Mouse (Mus musculus): ENCODE results near the gene Slc1a6. TPM values are rescaled to one million over a fixed set of nuclear protein-coding genes. Genes with fewer than 3 reads are reported as not detected.

Slc1a6 gene
- polyA plus RNA-seq, 1 experiment from 2014 or later: 0.80 TPM

- 83% methylated on average over 2 of the region's 2 CpGs for WGBS
- H3K4me1 ChIP-seq (ENCODE audit: control insufficient read depth, insufficient read depth, low read length): no peaks in the 10 kb centered on the region
- ATAC-seq (ENCODE audit: insufficient read depth, low FRiP score, low TSS enrichment): no peak
Observed at GRCm38 (mm10) chr10:78852066-78852465, 71.8 kb downstream of the Slc1a6 start, which contains the start of gene Olfr1356. Gene Olfr1356 (minus strand): TSS chr10:78852166.

More at GRCm38 (mm10) chr10:78852066-78852465, 71.8 kb downstream of the Slc1a6 start, which contains the start of gene Olfr1356:
- no peak for DNase-seq (ENCODE audit: low spot score)
- H3K36me3 ChIP-seq (ENCODE audit: control insufficient read depth, insufficient read depth, low read length): no peaks in the 10 kb centered on the region
- no peaks in the 10 kb centered on the region for H3K27me3 ChIP-seq (ENCODE audit: control insufficient read depth, insufficient read depth, low read length)
- H3K4me3 ChIP-seq (ENCODE audit: low read depth, low read length): no peak within 1 kb of the TSS
- H3K4me2 ChIP-seq (ENCODE audit: low read depth): no peak within 1 kb of the TSS
- H3K9me3 ChIP-seq (ENCODE audit: control insufficient read depth, low read length): no peaks in the 10 kb centered on the region
- H3K9ac ChIP-seq (ENCODE audit: low read length): no peak within 1 kb of the TSS
- H3K27ac ChIP-seq (ENCODE audit: low read depth, low read length): no peak within 1 kb of the TSS

Other genes with a start within 250 kb of the Slc1a6 start
- 31.8 and 33.6 TPM in 2 replicates for gene Ilvbl, start 206.2 kb upstream of the Slc1a6 start, polyA plus RNA-seq (2014; fragmentation: Nextera tagmentation; extraction: Ambion mirVana)
- 13.9 and 14.0 TPM in 2 replicates for gene Syde1, start 188.5 kb upstream of the Slc1a6 start, polyA plus RNA-seq (2014; fragmentation: Nextera tagmentation; extraction: Ambion mirVana)
- gene Olfr1357, start 162.4 kb upstream of the Slc1a6 start, polyA plus RNA-seq (2014; fragmentation: Nextera tagmentation; extraction: Ambion mirVana): not detected in 2 replicates
- gene Casp14, start 62.2 kb upstream of the Slc1a6 start, polyA plus RNA-seq (2014; fragmentation: Nextera tagmentation; extraction: Ambion mirVana): not detected in 2 replicates
- gene Ccdc105, start 27.4 kb upstream of the Slc1a6 start, polyA plus RNA-seq (2014; fragmentation: Nextera tagmentation; extraction: Ambion mirVana): not detected in 2 replicates
- not detected in 2 replicates for gene Olfr1356, start 71.7 kb downstream of the Slc1a6 start, polyA plus RNA-seq (2014; fragmentation: Nextera tagmentation; extraction: Ambion mirVana)
- not detected in 2 replicates for gene Olfr1355, start 95.0 kb downstream of the Slc1a6 start, polyA plus RNA-seq (2014; fragmentation: Nextera tagmentation; extraction: Ambion mirVana)
- not detected in 2 replicates for gene Olfr1354, start 132.7 kb downstream of the Slc1a6 start, polyA plus RNA-seq (2014; fragmentation: Nextera tagmentation; extraction: Ambion mirVana)
- not detected in 2 replicates for gene Olfr8, start 170.1 kb downstream of the Slc1a6 start, polyA plus RNA-seq (2014; fragmentation: Nextera tagmentation; extraction: Ambion mirVana)
- not detected in 2 replicates for gene Olfr1353, start 182.8 kb downstream of the Slc1a6 start, polyA plus RNA-seq (2014; fragmentation: Nextera tagmentation; extraction: Ambion mirVana)
- gene Olfr1352, start 200.6 kb downstream of the Slc1a6 start, polyA plus RNA-seq (2014; fragmentation: Nextera tagmentation; extraction: Ambion mirVana): not detected in 2 replicates
- not detected in 2 replicates for gene Olfr1351, start 232.0 kb downstream of the Slc1a6 start, polyA plus RNA-seq (2014; fragmentation: Nextera tagmentation; extraction: Ambion mirVana)
- gene Olfr57, start 248.2 kb downstream of the Slc1a6 start, polyA plus RNA-seq (2014; fragmentation: Nextera tagmentation; extraction: Ambion mirVana): 0.15 TPM in 1 of 2 replicates, not detected in the other